Mouse (Mus musculus) lung, adult 2 months (tissue): ENCODE results near the gene G0s2.

Experiments
- CTCF ChIP-seq: fragments of 200-500 bp; IDR thresholded peaks from 2 replicates; pipeline ENCODE4 v1.5.1; 2011; ENCODE audit warnings: mild to moderate bottlenecking, low read length, control low read depth; ENCODE audit not compliant: insufficient read depth
- POLR2A ChIP-seq: fragments of 200-500 bp; IDR thresholded peaks from 2 replicates; pipeline ENCODE4 v1.6.1; 2011; ENCODE audit warnings: low read depth, mild to moderate bottlenecking, control low read depth, low read length, borderline replicate concordance; ENCODE audit errors: extremely low read depth

DNA sequence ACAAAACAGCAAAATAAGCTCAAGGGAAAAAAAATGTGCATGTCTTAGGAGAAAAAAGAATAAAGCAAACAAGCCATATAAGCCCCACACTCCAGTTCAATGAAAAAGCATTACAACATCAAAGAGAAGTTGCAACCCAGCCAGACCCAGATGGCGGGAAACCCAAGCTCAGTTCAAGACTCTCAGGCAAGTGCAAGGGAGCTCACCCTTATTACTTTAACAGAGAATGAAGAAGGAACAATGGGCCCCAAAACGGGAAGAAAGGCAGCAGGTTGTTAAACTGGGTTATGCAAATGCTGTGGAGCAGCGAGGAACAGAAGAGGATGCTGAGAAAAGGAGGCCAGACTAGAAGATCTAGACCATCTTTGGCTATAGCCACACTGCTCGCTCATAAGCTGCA is 30.2 kb downstream of the G0s2 start:
- no peak for TF ChIP-seq CTCF
- no peak for TF ChIP-seq POLR2A
